Mouse (Mus musculus) intestine, embryonic 14.5 days (tissue): Measurements from ENCODE around the gene Rhox2e. TPM values are rescaled to one million over a fixed set of nuclear protein-coding genes. Genes with fewer than 3 reads are reported as not detected.
"Not testable (repeated sequence)": the region's sequence is repeated elsewhere in the genome, so short reads cannot be mapped to it uniquely, and the experiment has no call there.

Experiments used
- ATAC-seq: fragments of 200-750 bp; cut with Nextera tagmentation; replicated peaks from 2 replicates; pipeline ENCODE4 v1.8.0; 2017; ENCODE audit warnings: low read depth, moderate number of reproducible peaks, moderate TSS enrichment, moderate library complexity; ENCODE audit not compliant: low FRiP score, low TSS enrichment
- DNase-seq: peaks from one replicate; pipeline ENCODE4 v3.0.0-alpha.2; 2018; ENCODE audit warnings: low spot score
- H3K27ac ChIP-seq: fragments of 300-500 bp; sonication (generic); 2 replicates; pipeline ENCODE4 v1.5.1; 2014; ENCODE audit warnings: low read depth, mild to moderate bottlenecking, control low read depth
- H3K27me3 ChIP-seq: fragments of 300-500 bp; sonication (generic); replicated peaks from 2 replicates; pipeline ENCODE4 v1.6.1; 2014; ENCODE audit warnings: low read length, control low read depth; ENCODE audit not compliant: control insufficient read depth, insufficient read depth
- H3K36me3 ChIP-seq: fragments of 300-500 bp; sonication (generic); 2 replicates; pipeline ENCODE4 v1.6.1; 2014; ENCODE audit warnings: low read length, control low read depth; ENCODE audit not compliant: control insufficient read depth, insufficient read depth
- H3K4me1 ChIP-seq: fragments of 300-500 bp; sonication (generic); replicated peaks from 2 replicates; pipeline ENCODE4 v1.6.1; 2014; ENCODE audit warnings: low read length, control low read depth, mixed read lengths; ENCODE audit not compliant: control insufficient read depth, insufficient read depth
- H3K4me2 ChIP-seq: fragments of 300-500 bp; sonication (generic); 2 replicates; pipeline ENCODE4 v1.6.1; 2014; ENCODE audit warnings: low read length
- H3K4me3 ChIP-seq: fragments of 300-500 bp; sonication (generic); 2 replicates; pipeline ENCODE4 v1.5.1; 2014; ENCODE audit warnings: low read depth, low read length, control low read depth, mixed read lengths
- H3K9ac ChIP-seq: fragments of 300-500 bp; sonication (generic); 2 replicates; pipeline ENCODE4 v1.6.1; 2014; ENCODE audit warnings: mild to moderate bottlenecking, low read length
- H3K9me3 ChIP-seq: fragments of 300-500 bp; sonication (generic); 2 replicates; pipeline ENCODE4 v1.6.1; 2016; ENCODE audit warnings: low read length, control low read depth; ENCODE audit not compliant: control insufficient read depth
- WGBS: fragments of 180-500 bp; shearing (Covaris S2); extraction: QIAGEN DNeasy Blood & Tissue Kit; methylation state at CpG from one replicate; pipeline ENCODE4 v1.1.7; 2014; 5-methylcytosine and 5-hydroxymethylcytosine counted together
- polyA plus RNA-seq: library from polyadenylated mRNA; unstranded; fragments of >200 nt; fragmentation: Nextera tagmentation; extraction: Ambion mirVana; gene quantifications from 2 replicates; pipeline ENCODE4 v1.2.1, GENCODE M21; 2014

Rhox2e gene
- not detected in 2 replicates for polyA plus RNA-seq

DNA sequence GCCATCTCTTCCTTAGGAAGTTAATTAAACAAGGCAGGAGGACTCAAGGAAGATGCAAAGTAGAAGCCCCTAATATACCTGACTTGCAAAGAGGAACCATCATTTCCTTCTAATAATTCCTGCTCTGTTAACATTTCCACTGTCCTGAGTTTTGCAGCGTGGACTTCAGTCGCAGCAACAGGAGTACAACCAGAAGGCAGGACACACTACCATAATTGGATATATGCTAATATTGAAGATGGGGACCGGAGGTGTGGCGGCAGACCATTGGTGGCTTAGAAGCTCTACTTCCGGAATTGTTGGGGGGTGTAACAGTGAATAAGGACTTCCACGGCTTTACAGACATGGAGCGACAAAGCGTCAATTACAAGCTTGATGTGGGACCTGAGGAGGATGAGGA is at the start of gene Rhox2e:
Gene Rhox2e, plus strand, starts transcription at position 301 of the 400 bp plus-strand sequence.
- H3K4me3 ChIP-seq, H3K27ac ChIP-seq, ATAC-seq, H3K27me3 ChIP-seq, H3K9me3 ChIP-seq, H3K4me2 ChIP-seq, H3K36me3 ChIP-seq, H3K4me1 ChIP-seq, H3K9ac ChIP-seq, DNase-seq: not testable (repeated sequence)
- WGBS: 100% methylated on average over 2 of the region's 8 CpGs

GRCm38 (mm10) chrX:37514059-37514458 is 16.2 kb upstream of the Rhox2e start, which contains the start of gene Rhox4d:
Gene Rhox4d (plus strand): TSS chrX:37514359.
- 96% methylated on average over 15 of the region's 18 CpGs for WGBS
- ATAC-seq, DNase-seq: not testable (repeated sequence)

DNA sequence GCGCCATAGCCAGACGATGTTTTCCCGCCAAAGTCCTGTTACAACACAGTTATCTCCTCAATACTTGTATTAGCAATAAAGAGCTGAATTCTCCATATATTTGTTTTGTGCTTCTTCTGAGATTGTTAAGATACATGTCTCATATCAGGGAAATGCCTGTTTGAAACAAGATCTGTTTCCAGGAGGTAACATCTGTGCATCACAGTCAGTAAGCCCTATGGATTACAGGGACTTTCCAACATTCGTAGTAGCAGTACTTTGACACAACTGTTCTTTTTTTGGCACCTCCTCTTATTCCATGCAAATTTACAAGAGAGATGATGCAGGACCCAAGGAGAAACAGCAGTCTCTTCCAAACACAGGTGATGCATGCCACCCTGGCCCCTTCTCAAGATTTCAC is 11.5 kb downstream of the Rhox2e start, which contains the start of gene Rhox3e:
Gene Rhox3e, plus strand, starts transcription at position 301 of the 400 bp plus-strand sequence.
- H3K27me3 ChIP-seq, DNase-seq, H3K4me1 ChIP-seq, H3K4me3 ChIP-seq, H3K27ac ChIP-seq, H3K9me3 ChIP-seq, ATAC-seq, H3K36me3 ChIP-seq, H3K4me2 ChIP-seq, H3K9ac ChIP-seq: not testable (repeated sequence)
- no CpG with 5 or more reads among the region's 4 CpGs for WGBS

More at GRCm38 (mm10) chrX:37514059-37514458, 16.2 kb upstream of the Rhox2e start, which contains the start of gene Rhox4d:
- not testable (repeated sequence) for H3K4me3 ChIP-seq, H3K27me3 ChIP-seq, H3K9ac ChIP-seq, H3K27ac ChIP-seq, H3K4me2 ChIP-seq, H3K36me3 ChIP-seq, H3K9me3 ChIP-seq, H3K4me1 ChIP-seq

DNA sequence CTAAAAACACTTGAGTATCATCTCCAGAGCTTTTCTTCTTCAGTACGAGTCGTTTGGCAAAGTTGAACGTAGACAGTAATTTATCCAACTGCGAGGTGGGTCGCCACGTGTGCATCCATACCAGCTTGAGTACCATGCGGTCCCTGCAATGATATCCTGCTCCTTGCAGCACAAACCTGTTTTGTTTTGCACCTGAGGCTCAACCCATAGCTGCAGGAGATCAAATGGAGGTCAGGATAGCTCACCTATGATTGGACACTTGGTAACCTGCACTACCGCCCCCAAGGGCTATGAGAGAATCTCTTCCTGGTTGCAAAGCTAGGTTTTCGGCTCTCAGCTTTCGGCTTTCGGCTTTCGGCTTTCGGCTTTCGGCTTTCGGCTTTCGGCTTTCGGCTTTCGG is 26.9 kb downstream of the Rhox2e start, which contains the start of gene Rhox4e:
Gene Rhox4e, plus strand, starts transcription at position 301 of the 400 bp plus-strand sequence.
- WGBS: 100% methylated on average over 10 of the region's 18 CpGs
- not testable (repeated sequence) for DNase-seq, H3K27ac ChIP-seq, H3K4me2 ChIP-seq, ATAC-seq, H3K4me1 ChIP-seq, H3K4me3 ChIP-seq, H3K9me3 ChIP-seq, H3K27me3 ChIP-seq, H3K36me3 ChIP-seq, H3K9ac ChIP-seq

DNA sequence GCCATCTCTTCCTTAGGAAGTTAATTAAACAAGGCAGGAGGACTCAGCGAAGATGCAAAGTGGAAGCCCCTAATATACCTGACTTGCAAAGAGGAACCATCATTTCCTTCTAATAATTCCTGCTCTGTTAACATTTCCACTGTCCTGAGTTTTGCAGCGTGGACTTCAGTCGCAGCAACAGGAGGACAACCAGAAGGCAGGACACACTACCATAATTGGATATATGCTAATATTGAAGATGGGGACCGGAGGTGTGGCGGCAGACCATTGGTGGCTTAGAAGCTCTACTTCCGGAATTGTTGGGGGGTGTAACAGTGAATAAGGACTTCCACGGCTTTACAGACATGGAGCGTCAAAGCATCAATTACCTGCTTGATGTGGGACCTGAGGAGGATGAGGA is 40.9 kb downstream of the Rhox2e start, which contains the start of gene Rhox2f:
Gene Rhox2f, plus strand, starts transcription at position 301 of the 400 bp plus-strand sequence.
- H3K4me3 ChIP-seq, H3K36me3 ChIP-seq, H3K27me3 ChIP-seq, H3K4me2 ChIP-seq, H3K9me3 ChIP-seq, DNase-seq, H3K27ac ChIP-seq, H3K9ac ChIP-seq, H3K4me1 ChIP-seq, ATAC-seq: not testable (repeated sequence)
- WGBS: 85% methylated on average over 5 of the region's 8 CpGs

DNA sequence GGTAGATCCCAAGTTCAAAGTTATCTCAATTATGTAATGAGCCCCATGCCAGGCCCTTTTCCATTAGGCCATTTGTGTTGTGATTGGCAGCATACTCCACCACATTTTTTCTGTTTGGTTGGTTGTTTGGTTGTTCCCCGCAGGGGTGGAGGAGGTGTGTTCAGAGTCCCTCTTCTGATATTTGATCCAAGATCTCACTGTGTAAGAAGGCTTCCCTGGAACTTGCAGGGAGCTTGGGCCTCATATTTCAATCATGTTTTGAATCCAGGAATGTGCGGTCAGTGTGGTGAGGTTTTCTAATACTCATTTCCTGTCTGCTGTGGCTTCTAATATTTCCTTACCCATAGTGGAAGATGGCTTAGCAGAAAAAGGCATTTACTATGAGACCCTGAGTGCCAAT is 42.4 kb downstream of the Rhox2e start:
- H3K36me3 ChIP-seq, H3K4me1 ChIP-seq, ATAC-seq, H3K27me3 ChIP-seq, H3K4me2 ChIP-seq, H3K9ac ChIP-seq, DNase-seq, H3K4me3 ChIP-seq, H3K9me3 ChIP-seq, H3K27ac ChIP-seq: not testable (repeated sequence)
- 56% methylated on average over 2 of the region's 2 CpGs for WGBS

DNA sequence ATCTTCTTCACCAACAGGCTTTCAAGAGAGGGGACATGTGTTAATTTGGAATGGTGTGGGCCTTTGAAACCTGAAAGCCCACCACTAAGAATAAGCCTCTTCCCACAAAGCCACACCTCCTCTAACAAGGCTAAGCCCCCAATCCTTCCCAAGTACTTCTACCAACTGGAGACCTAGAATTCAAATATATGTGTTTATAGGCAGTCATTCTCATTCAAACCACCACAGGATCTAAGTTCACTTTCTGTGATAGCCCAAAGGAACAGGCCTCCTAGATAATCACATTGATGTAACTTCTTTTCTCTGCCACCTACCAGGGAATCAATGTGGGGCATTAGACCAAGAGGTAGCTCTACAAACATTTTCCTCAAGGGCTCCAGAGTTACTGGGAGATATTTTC is 50.4 kb downstream of the Rhox2e start, which contains the start of gene Rhox3f:
Gene Rhox3f, plus strand, starts transcription at position 301 of the 400 bp plus-strand sequence.
- not testable (repeated sequence) for DNase-seq, H3K9ac ChIP-seq, H3K4me1 ChIP-seq, ATAC-seq, H3K27me3 ChIP-seq, H3K27ac ChIP-seq, H3K4me2 ChIP-seq, H3K36me3 ChIP-seq, H3K9me3 ChIP-seq, H3K4me3 ChIP-seq

Other genes starting within 250 kb of the Rhox2e start
- not detected in 2 replicates for gene Rhox3a2, start 150.4 kb upstream of the Rhox2e start, polyA plus RNA-seq
- gene Rhox4a2, start 139.6 kb upstream of the Rhox2e start, polyA plus RNA-seq: not detected in 2 replicates
- gene Rhox2b, start 118.4 kb upstream of the Rhox2e start, polyA plus RNA-seq: not detected in 2 replicates
- gene Rhox4b, start 98.0 kb upstream of the Rhox2e start, polyA plus RNA-seq: not detected in 2 replicates
- gene Rhox2c, start 76.8 kb upstream of the Rhox2e start, polyA plus RNA-seq: not detected in 2 replicates
- not detected in 2 replicates for gene Rhox3c, start 71.9 kb upstream of the Rhox2e start, polyA plus RNA-seq
- gene Rhox4c, start 50.1 kb upstream of the Rhox2e start, polyA plus RNA-seq: not detected in 2 replicates
- not detected in 2 replicates for gene Rhox2d, start 37.0 kb upstream of the Rhox2e start, polyA plus RNA-seq
- gene Rhox4d, start 16.1 kb upstream of the Rhox2e start, polyA plus RNA-seq: 0.13 TPM in 1 of 2 replicates, not detected in the other
- gene Rhox3e, start 11.6 kb downstream of the Rhox2e start, polyA plus RNA-seq: not detected in 2 replicates
- not detected in 2 replicates for gene Rhox4e, start 27.0 kb downstream of the Rhox2e start, polyA plus RNA-seq
- gene Rhox2f, start 41.0 kb downstream of the Rhox2e start, polyA plus RNA-seq: 0.23 TPM in 1 of 2 replicates, not detected in the other
- gene Rhox3f, start 50.5 kb downstream of the Rhox2e start, polyA plus RNA-seq: not detected in 2 replicates
- gene Rhox4f, start 77.3 kb downstream of the Rhox2e start, polyA plus RNA-seq: not detected in 2 replicates
- gene Rhox3g, start 98.2 kb downstream of the Rhox2e start, polyA plus RNA-seq: not detected in 2 replicates
- not detected in 2 replicates for gene Rhox2g, start 113.0 kb downstream of the Rhox2e start, polyA plus RNA-seq
- gene Rhox4g, start 120.9 kb downstream of the Rhox2e start, polyA plus RNA-seq: not detected in 2 replicates
- not detected in 2 replicates for gene Rhox3h, start 138.3 kb downstream of the Rhox2e start, polyA plus RNA-seq
- gene Rhox2h, start 142.8 kb downstream of the Rhox2e start, polyA plus RNA-seq: not detected in 2 replicates